Mouse (Mus musculus): ENCODE measurements around the gene A3galt2.

A3galt2 gene

DNA sequence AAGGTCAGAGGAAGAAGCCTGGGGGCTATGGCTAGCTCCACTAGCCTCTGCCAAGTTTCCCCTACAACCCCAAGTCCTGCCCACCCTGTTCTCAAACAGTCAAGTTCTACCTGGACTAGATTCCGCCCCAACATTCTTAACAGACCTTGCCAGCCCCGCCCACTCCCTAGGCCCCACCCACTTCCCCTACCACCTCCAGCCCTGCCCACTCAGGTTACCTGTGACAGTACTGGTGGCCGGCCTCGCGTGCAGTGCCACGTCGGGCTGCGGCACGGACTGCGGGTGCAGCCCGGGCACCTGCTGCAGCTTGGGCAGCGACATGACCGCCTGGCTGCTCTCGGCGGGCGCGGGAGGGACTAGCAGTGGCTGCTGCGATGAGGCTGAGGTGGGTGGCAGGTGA, 34.5 kb downstream of the A3galt2 start:
- in situ Hi-C loops (cut with MboI, MseI): no loop called here

DNA sequence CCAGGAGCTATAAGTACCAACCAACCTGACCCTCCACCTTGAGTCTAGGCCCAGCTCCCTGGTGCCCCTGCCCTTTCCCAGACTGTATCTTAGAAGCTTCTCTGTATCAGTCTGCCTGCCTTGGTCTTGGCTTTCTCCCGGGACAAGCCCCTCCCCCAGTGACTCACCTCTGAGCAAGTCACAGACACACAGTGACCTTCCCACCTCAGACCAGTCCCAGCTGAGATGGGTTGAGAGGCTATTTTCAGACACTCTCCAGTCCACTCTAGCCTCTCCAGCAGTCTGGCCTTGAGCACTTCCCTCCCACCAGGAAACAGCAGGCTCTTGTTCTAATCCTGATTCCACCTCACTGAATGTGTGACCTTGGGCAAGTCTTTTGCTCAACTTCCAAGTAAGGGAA, 38.5 kb downstream of the A3galt2 start:
- in situ Hi-C loops (cut with MboI, MseI): no loop called here

- in situ Hi-C loops (cut with MboI, MseI): no loop called here
These were observed 39.0 kb downstream of the A3galt2 start for GRCm38 (mm10) chr4:128794198-128794597.

- in situ Hi-C loops (cut with MboI, MseI): no loop called here
These were observed 40.4 kb downstream of the A3galt2 start for GRCm38 (mm10) chr4:128795596-128795995.

DNA sequence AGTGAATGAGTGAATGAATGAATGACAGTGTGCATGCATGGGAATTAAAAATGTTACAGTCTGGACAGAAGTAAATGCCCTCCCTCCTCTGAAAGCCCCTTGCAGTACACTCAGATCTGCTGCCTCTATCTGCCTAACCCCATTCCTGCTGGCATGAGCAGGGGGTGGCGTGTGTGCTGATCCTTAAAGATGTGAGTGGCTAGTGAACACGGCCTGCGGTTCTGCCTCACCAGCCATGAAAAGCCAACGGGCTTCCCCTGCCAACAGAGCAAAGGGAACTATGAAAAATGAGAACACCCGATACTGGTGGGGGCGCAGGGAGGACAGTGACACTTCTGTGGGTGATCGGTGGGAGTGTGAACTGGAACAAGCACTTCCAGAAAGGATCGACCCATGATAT, 41.6 kb downstream of the A3galt2 start:
- in situ Hi-C loops (cut with MboI, MseI): no loop called here

DNA sequence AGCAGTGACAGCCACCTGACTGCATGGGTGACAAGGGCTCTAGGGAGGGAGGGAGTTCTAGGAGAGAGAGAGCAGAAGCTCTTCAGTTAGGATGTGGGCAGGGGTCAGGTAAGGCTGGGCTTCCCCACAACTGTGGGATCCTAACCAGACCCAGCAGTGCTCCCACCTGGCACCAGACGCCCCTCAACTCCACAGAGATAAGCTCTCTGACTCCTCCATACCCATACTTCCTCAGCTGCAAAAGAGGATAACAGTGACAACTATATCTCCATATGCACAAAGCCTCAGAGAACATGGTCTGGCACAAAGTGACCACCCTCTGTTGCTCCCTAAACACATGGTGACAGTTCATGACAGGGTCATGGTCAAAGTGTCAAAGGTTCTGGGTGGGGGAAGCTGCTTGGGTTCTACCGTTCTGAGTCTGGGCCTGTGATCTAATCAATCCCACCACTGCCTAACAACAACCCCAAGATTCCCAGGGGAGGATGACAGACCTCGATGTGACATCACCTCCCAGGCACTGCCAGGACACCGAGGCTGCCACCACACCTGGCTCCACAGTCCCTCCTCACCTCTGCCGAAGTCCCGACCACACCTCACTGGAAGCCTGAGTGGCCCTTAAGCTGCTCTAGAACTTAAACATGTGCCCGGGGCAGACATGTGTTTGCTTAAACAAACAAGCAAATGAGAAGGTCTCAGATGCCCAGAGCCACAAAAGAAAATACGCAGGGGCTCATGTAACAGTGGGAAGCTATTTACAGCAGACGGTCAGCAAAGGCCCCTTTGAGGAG, 46.7 kb downstream of the A3galt2 start:
- in situ Hi-C loops (cut with MboI, MseI): no loop called here

DNA sequence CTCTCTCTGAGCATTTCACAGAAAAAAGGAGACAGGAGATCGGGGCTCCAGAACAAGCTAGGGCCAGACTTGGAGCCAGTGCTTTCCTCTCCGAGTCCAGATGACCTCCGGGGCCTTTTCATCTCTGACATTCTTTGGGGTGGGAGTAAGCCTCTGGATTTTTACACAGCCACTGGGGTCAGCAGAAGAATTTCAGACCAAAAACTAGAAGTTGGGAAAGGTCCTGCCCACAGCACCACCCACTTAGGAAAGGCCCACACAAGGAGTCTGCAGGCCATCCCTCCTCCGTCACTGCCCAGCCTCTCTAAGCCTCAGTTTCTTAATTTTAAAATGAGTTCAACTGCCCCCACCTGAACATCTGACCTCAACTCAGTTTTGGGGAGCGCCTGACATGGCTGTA, 48.4 kb downstream of the A3galt2 start:
- in situ Hi-C loops (cut with MboI, MseI): no loop called here

DNA sequence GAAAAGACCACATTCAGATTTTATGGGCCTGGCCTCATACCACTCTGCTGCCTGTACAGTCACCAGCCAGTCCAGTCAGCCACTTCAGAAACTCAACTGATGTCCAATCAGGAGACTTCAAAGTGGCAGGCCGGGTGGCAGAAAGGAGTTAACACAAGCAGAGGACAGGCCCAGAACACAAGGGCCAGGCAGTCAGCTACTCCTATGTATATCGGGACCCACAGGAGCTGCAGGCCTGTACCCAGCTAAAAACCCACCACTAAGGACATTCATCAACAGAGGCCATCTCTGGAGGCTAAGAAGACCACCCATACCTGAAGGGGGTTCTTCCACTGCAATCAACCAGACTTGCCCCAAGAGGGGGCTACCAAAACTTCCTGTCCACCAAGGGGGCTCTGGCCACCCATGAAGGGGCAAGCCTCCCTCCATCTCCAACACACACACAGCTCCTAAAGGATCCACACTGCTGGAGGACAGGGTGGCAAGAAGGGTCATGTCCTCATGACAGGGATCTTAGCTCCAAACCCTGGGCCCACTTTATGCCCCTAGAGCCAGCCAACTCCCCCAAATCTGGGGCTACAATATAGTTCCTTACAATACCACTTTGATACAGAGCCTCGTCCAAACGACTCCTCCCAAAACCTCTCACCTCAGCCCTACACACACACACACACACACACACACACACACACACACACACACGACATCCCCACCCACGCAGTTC, 49.4 kb downstream of the A3galt2 start:
- in situ Hi-C loops (cut with MboI, MseI): no loop called here

DNA sequence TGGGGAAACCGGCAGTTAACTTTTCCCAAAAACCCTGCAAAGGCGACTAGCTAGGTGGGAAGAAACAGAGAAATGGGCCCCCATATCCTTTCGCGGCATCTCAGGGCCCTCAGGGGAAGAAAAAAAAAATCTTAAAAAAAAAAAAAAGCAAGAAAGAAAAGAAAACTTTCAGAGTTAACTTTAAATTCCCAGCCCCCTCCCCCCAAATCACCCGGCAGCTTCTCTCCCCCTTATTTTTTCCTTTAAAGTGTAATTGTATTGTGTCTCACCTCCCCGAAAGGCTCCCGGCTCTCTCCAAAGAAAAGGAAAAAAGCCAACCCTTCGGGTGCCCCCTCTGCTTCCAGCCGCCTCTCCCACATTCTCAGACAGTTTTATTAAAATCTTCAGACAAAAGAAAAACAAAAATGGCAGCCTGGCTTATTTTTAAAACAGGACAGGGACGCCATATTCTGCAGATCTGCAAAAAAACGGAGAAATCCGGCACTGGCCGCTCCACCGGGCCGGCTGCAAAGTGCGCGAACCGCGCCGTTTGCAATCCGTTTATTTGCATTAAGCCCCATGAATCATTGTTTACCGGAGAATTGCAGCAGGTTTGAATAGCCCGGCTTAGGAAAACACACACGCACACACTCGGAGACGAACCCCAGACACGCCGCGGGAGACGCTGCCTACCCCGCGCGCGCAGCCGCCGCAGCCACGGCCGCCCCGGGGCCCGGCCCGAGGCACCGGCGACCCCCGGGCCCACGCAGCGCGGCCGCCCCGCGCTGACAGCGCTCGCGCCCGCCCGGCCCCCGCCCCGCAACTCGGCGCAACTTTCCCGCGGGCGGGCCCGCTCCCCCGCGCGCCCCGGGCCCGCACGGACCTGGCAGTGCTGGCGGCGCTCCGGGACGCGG, 50.2 kb downstream of the A3galt2 start:
- in situ Hi-C loops (cut with MboI, MseI): no loop called here

DNA sequence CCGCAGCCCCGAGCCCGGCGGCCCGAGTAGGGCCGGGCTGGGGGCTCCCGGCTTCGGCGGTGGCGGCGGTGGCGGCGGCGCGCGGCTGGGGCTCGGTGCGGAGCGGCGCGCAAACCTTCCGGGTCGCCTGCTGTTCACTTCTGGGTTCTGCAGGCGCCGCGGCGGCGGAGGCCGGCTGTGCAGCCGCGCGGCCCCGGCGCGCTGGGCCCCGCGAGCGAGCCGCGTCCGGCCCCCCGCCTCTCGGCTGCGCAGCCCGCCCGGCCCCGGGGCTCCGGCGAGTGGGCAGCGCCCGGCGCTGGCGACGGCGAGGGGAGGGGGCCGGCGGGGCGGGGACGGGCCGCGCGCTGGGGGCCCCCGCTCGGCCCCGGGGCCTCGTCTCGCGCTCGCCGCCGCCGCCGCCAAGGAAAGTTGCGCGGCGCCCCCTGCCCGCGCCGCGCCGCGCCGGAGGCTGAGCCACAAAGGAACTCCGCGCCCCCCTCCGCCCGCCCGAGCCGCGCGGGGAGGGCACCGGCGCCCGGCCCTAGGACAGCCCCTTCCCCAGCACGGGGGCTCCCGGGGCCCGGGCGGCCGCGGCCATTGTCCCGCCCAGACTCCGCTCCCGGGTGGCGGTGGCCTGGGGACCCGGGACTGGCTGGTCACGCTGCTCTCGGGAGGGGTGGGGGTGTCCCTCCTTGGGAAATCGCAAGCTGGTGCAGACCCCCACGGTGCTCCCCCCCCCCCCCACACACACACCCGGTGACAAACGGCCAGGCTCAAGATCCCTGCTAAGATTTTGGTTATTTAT, 51.1 kb downstream of the A3galt2 start, which contains the start of gene Zfp362:
Gene Zfp362, minus strand, starts transcription at position 3 of the 784 bp plus-strand sequence.
- in situ Hi-C loops (cut with MboI, MseI): no loop called here

DNA sequence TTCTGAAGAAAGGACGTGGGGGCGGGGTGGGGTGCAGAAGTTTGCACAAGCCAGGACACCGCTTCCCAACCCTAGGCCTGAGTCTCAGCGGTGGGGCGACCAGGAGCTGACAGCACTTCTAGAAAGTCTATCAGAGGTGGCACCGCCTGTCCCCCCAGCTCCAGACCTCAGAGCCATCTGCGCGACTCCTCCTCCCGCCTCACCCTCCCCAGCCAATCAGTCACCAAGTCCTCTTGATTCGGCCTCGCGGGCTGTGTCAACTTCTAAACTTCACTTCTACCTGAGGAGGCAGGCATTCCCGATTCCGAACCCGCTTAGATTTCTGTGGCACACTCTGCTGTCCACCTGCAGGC, 51.6 kb downstream of the A3galt2 start:
- in situ Hi-C loops (cut with MboI, MseI): no loop called here

DNA sequence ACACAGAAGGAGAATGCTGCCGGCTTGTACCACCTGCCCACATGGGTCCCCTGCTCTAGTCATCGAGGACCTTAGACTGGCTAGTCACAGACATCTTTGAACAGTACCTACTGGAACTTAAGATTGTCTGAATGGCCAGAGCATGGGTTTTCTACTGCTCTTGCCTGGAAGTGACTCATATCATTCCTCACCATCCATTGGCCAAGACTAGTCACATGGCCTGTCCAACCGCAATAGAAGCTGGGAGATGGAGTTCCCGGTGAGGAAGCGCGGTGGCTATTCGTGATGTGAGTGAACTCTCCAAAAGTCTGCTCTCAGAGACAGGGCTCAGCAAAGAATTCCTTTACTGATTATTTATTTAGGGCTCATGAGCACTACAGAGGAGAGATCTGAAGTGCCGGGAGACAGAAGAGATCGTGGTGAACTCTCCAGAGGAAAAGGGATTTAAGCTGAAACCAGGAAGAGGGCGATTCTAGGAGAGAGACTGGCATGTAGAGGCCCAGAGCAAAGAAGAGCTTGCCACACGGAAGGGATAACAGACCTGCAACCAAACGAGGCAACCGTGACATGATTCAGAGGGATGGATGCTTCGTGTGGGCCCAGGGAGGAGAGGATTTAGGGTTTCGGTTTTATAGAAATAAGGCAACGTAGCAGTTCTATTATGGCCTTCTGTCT, 56.4 kb downstream of the A3galt2 start:
- in situ Hi-C loops (cut with MboI, MseI): no loop called here

DNA sequence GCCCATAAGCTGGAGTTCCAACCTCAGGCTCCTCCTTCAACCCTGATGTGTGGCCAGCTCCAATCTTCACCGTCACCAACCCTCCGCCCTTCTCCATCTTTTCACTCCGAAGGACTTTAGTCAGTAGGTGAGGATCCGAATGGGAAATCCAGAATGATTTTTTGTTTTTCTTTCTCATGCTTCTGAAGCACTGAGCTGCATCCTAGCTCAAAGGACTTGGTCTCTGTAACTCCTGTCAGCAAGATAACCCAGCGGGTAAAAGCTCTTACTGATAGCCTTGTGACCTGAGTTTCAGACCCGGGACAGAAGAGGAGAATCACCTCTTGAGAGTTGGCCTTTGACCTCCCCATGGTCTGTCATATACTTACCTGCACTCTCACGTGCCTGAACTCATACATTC, 61.8 kb downstream of the A3galt2 start:
- in situ Hi-C loops (cut with MboI, MseI): no loop called here
